Mouse (Mus musculus): ENCODE measurements around the gene Tbata. TPM values are rescaled to one million over a fixed set of nuclear protein-coding genes. Genes with fewer than 3 reads are reported as not detected.
A peak's percentile ranks its signal among the peaks of the same experiment; 100 is the strongest.

Gene Tbata
- polyA plus RNA-seq, 1 experiment from 2014 or later: not detected

DNA sequence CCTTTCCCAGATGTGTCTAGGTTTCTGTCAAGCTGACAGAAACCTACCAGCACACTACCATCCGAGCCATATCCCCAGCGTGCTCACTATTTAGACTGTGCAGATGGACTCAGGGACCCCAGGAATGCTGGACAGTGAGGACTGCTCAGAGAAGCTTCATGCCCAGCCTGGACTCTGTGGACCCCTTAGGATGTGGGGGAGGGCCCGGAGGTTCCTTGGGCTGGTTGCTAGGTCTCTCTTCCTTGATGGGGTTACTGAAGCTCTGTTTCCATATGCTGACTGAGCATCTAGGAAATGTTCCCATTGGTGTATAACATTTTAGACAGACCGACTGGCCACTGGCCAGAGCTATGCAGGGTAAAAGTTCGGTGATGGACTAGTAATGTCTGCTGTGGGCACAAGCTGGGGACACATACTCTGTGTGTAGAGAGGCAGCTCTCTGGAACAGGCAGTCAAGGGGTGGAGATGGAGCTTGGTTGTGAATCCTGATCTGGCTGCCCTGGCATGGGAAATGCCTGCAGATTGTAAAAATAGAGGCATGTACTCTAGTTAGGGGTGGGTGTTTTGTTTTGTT, 24.1 kb downstream of the Tbata start:
- Histone ChIP-seq H3K27me3 (replicated peaks) (0 out of 2 replicates have a peak, but pooled peaks cover 5% of the 10 kb centered on the region), H3K4me2 (no peak overlapping the region), H3K9ac (no peak overlapping the region), H3K9me3 (replicated peaks) (no peaks in the 10 kb centered on the region), H3K27ac (no peak overlapping the region), H3K4me3 (no peak overlapping the region), H3K4me1 (no peaks in the 10 kb centered on the region), H3K36me3 (no peaks in the 10 kb centered on the region)
- WGBS (ENCODE audit: insufficient replicate concordance): 63% methylated on average over 5 of the region's 5 CpGs
- ATAC-seq: no peak

DNA sequence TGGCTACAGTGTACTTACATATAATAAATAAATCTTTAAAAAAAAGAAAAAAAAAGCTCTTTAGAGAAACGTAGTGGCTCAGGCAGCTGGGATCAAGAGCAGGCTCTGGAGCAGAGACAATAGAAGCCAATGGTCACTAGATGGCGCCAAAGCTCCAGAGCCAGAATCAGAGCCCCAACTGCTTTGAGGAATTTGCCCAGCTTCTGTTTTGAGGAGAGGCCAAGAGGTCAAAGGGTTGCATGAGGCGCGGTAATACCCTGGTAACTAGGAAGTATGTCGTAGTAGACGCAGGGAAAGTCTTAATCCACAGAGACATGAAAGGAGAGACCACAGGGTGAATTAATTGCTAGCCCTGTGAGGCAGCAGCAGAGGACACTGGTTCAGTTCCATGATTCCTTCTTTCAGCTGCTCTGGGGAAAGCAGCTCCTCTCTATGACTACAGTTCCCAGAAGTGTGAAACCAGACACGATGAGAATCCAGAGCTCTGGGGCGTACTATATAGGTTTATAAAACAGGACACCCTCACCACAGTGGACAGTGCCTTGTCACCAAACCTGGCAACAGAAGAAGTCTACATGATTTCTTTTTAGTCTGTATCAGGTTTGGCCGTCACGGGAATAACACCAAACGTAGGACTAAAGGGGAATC, 27.9 kb downstream of the Tbata start:
- Histone ChIP-seq H3K9ac (no peak overlapping the region), H3K27ac (no peak overlapping the region), H3K27me3 (replicated peaks) (0 out of 2 replicates have a peak, but pooled peaks cover 5% of the 10 kb centered on the region), H3K9me3 (replicated peaks) (no peaks in the 10 kb centered on the region), H3K4me2 (no peak overlapping the region), H3K36me3 (no peaks in the 10 kb centered on the region), H3K4me1 (no peaks in the 10 kb centered on the region), H3K4me3 (no peak overlapping the region)
- ATAC-seq: no peak
- WGBS (ENCODE audit: insufficient replicate concordance): 26% methylated on average over 11 of the region's 11 CpGs

- no peaks in the 10 kb centered on the region for H3K9me3 ChIP-seq (replicated peaks)
- no peak overlapping the region for H3K9ac ChIP-seq
- ATAC-seq: no peak
- no peak overlapping the region for H3K4me3 ChIP-seq
- H3K36me3 ChIP-seq: no peaks in the 10 kb centered on the region
- no peak overlapping the region for H3K27ac ChIP-seq
- H3K4me2 ChIP-seq: no peak overlapping the region
- WGBS (ENCODE audit: insufficient replicate concordance): 69% methylated on average over 7 of the region's 7 CpGs
- no peaks in the 10 kb centered on the region for H3K4me1 ChIP-seq
- H3K27me3 ChIP-seq (replicated peaks): 0 out of 2 replicates have a peak, but pooled peaks cover 5% of the 10 kb centered on the region
These were observed 28.6 kb downstream of the Tbata start for GRCm38 (mm10) chr10:61200232-61200820.

- Histone ChIP-seq H3K36me3 (no peaks in the 10 kb centered on the region), H3K4me3 (no peak overlapping the region), H3K4me2 (no peak overlapping the region), H3K9ac (no peak overlapping the region), H3K27ac (no peak overlapping the region), H3K27me3 (replicated peaks) (0 out of 2 replicates have a peak, but pooled peaks cover 5% of the 10 kb centered on the region), H3K4me1 (no peaks in the 10 kb centered on the region), H3K9me3 (replicated peaks) (no peaks in the 10 kb centered on the region)
- 45% methylated on average over 9 of the region's 9 CpGs for WGBS (ENCODE audit: insufficient replicate concordance)
- ATAC-seq: no peak
These were observed 29.2 kb downstream of the Tbata start for GRCm38 (mm10) chr10:61200998-61201397.

DNA sequence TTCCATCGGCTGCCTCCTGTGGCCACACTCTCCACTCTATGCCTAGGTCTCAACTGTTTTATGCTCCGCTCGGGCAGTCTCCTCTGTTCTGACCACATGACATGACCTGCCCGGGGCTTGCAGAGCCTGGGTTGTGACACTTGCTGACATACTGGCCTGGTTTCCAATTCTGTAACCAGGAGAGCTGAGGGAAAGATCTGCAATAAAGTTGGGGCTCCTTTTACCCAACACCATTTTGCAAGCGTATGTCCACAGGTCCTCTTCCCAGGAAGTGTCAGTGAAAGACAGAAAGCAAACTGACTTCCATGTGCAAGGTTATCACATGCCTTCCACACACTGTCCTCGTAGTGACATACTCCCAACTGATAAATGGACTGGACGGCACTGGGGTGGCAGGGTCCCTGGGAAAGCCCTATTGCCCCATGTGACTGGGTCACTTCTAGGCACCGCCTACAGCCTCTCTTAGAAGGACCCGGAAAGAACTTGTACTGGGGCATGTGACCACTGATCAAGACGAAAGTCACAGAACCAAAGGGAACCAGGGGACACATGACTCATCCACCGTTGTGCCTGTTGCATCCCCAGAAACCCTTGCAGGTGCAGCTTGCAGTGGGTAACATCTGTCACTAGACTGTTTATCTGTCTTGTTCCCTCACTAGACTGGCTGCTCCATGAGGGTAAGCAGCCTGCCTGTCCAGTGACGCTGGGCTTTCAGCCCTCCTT, 30.0 kb downstream of the Tbata start:
- ATAC-seq: no peak
- WGBS (ENCODE audit: insufficient replicate concordance): 59% methylated on average over 12 of the region's 12 CpGs

GRCm38 (mm10) chr10:61203930-61204329, 32.2 kb downstream of the Tbata start:
- 21% methylated on average over 3 of the region's 3 CpGs for WGBS (ENCODE audit: insufficient replicate concordance)
- H3K36me3 ChIP-seq: no peaks in the 10 kb centered on the region
- H3K4me2 ChIP-seq: no peak overlapping the region
- no peaks in the 10 kb centered on the region for H3K27me3 ChIP-seq (replicated peaks)
- H3K9ac ChIP-seq: no peak overlapping the region
- H3K9me3 ChIP-seq (replicated peaks): no peaks in the 10 kb centered on the region
- H3K27ac ChIP-seq: no peak overlapping the region
- ATAC-seq: no peak
- no peaks in the 10 kb centered on the region for H3K4me1 ChIP-seq
- H3K4me3 ChIP-seq: no peak overlapping the region

More for the DNA sequence above, 30.0 kb downstream of the Tbata start:
- H3K4me3 ChIP-seq: no peak overlapping the region
- no peaks in the 10 kb centered on the region for H3K9me3 ChIP-seq (replicated peaks)
- H3K4me1 ChIP-seq: no peaks in the 10 kb centered on the region
- H3K4me2 ChIP-seq: no peak overlapping the region
- 0 out of 2 replicates have a peak, but pooled peaks cover 5% of the 10 kb centered on the region for H3K27me3 ChIP-seq (replicated peaks)
- H3K9ac ChIP-seq: no peak overlapping the region
- no peak overlapping the region for H3K27ac ChIP-seq
- no peaks in the 10 kb centered on the region for H3K36me3 ChIP-seq

DNA sequence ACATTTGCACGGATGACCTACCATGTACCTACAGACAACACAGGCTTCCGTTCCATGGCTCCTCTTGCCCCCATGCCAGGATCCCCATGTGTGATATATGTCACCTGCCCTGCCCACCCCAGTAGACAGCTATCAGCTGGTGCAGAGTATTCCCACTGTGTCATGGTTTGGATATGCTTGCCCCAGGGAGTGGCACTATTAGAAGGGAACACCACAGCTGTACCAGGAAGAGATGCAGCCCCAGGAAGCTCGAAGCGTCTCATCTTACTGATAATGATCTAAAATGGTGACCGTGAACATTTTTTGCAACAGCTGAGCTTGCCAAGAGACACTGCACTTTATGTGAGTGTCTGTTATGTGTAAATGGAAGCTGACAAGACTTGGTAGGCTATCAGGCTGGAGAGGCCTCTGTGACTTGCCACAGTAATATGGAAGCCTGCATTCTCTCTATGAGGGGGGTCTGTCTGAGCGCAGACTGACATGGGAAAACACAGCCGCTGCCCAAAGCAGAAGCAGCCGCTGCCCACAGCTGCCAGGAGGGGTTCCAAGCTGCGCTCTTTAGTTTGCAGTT, 36.4 kb downstream of the Tbata start:
- no peaks in the 10 kb centered on the region for H3K9me3 ChIP-seq (replicated peaks)

GRCm38 (mm10) chr10:61211105-61211504, 39.4 kb downstream of the Tbata start:
- Histone ChIP-seq H3K27ac (no peak overlapping the region), H3K4me1 (peaks cover 4% of the 10 kb centered on the region), H3K9ac (no peak overlapping the region), H3K4me3 (no peak overlapping the region), H3K36me3 (no peaks in the 10 kb centered on the region), H3K9me3 (replicated peaks) (no peaks in the 10 kb centered on the region), H3K27me3 (replicated peaks) (peaks cover 20% of the 10 kb centered on the region), H3K4me2 (no peak overlapping the region)
- 65% methylated on average over 4 of the region's 4 CpGs for WGBS (ENCODE audit: insufficient replicate concordance)
- ATAC-seq: no peak

More for the DNA sequence above, 36.4 kb downstream of the Tbata start:
- Histone ChIP-seq H3K27ac (no peak overlapping the region), H3K9ac (no peak overlapping the region), H3K4me3 (no peak overlapping the region), H3K27me3 (replicated peaks) (peaks cover 13% of the 10 kb centered on the region), H3K4me2 (no peak overlapping the region), H3K36me3 (no peaks in the 10 kb centered on the region), H3K4me1 (peaks cover 4% of the 10 kb centered on the region)
- WGBS (ENCODE audit: insufficient replicate concordance): 57% methylated on average over 9 of the region's 9 CpGs
- ATAC-seq: no peak

DNA sequence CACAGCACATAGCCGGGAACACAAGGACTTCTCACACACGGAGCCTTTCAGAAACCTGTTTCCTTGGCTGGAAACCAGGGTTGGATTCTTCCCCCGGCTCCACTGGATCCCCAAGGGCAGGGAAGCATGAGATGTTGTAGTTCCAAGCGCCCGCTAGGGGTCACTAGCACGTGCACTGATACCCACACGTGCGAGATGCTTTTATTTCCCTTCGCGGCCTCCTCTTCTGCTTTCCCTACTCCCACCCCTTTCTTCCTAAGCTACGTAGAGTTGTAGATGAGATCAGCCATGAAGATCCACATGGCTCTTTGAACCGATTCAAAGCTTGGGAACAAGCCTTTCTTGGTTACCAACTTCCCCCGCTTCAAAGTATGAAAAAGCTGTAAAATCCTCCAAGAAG, 40.0 kb downstream of the Tbata start:
- Histone ChIP-seq H3K4me3 (no peak overlapping the region), H3K27ac (no peak overlapping the region), H3K27me3 (replicated peaks) (peaks cover 20% of the 10 kb centered on the region), H3K4me2 (no peak overlapping the region), H3K4me1 (peaks cover 4% of the 10 kb centered on the region), H3K36me3 (no peaks in the 10 kb centered on the region), H3K9me3 (replicated peaks) (no peaks in the 10 kb centered on the region), H3K9ac (no peak overlapping the region)
- WGBS (ENCODE audit: insufficient replicate concordance): 9% methylated on average over 13 of the region's 13 CpGs
- no peak for ATAC-seq

- Histone ChIP-seq H3K4me3 (no peak overlapping the region), H3K9ac (no peak overlapping the region), H3K27ac (no peak overlapping the region), H3K4me2 (peak overlapping the region; percentile 26), H3K9me3 (replicated peaks) (no peaks in the 10 kb centered on the region), H3K4me1 (peaks cover 4% of the 10 kb centered on the region), H3K27me3 (replicated peaks) (peaks cover 21% of the 10 kb centered on the region), H3K36me3 (no peaks in the 10 kb centered on the region)
- WGBS (ENCODE audit: insufficient replicate concordance): 9% methylated on average over 11 of the region's 11 CpGs
- peak; percentile 60 for ATAC-seq
These were observed 41.1 kb downstream of the Tbata start for GRCm38 (mm10) chr10:61212817-61213216.

DNA sequence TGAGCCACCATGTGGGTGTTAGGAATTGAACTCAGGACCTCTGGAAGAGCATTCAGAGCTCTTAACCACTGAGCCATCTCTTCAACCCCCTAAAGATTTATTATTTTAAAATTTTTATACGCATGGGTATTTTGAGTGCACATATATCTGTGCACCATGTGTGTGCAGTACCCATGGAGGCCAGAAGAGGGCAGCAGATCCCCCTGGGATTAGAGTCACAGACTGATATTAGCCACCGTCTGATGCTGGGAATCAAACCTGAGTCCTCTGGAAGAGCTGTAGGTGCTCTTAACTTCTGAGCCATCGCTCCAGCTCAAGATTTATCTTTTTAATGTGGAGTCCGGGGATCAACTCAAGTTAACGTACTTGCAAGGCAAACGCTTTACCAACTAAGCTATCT, 43.9 kb downstream of the Tbata start:
- Histone ChIP-seq H3K27me3 (replicated peaks) (peaks cover 24% of the 10 kb centered on the region), H3K4me2 (no peak overlapping the region)
- WGBS (ENCODE audit: insufficient replicate concordance): 87% methylated on average over 6 of the region's 6 CpGs

More for the DNA sequence above, 43.9 kb downstream of the Tbata start:
- no peak overlapping the region for H3K9ac ChIP-seq
- no peak for ATAC-seq
- H3K4me1 ChIP-seq: peaks cover 4% of the 10 kb centered on the region
- H3K27ac ChIP-seq: no peak overlapping the region
- H3K4me3 ChIP-seq: no peak overlapping the region
- no peaks in the 10 kb centered on the region for H3K36me3 ChIP-seq
- H3K9me3 ChIP-seq (replicated peaks): 0 out of 2 replicates have a peak, but pooled peaks cover 7% of the 10 kb centered on the region
